Mouse (Mus musculus): ENCODE results near the gene Il11ra2.
"Not testable (repeated sequence)": the region's sequence is repeated elsewhere in the genome, so short reads cannot be mapped to it uniquely, and the experiment has no call there.

DNA sequence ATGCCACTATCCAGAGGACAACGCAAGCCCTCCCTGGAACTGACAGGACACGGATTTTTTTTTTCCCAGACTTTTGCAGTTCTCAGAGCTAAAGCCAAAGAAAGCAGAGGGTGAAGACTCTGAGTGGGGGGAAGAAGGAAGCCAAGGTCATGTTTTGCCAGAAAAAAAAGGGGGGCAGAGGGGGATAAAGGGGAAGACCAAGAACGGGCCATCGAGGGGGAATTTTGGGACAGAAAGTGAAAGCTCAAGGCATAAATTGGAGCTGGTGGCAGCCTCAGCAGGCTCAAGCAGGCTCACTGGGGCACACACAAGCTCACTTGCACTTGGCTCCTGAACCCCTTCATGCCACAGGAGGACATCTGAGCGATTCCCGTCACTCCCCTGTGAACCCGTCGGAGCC is 32.3 kb downstream of the Il11ra2 start, which contains the start of gene Gm2564:
- not testable (repeated sequence) for TF ChIP-seq POLR2A (IDR thresholded peaks at IDR 0.05; ENCODE audit: control insufficient read depth, extremely low read depth, insufficient read depth, low read length, poor library complexity); CTCF (IDR thresholded peaks at IDR 0.05; ENCODE audit: borderline replicate concordance, control insufficient read depth, extremely low read depth, insufficient read depth, low read length, poor library complexity)
